Mouse (Mus musculus) heart, postnatal 0 days (tissue): ENCODE results near the gene Phlpp2.

ENCODE experiments used
- CTCF ChIP-seq: IDR thresholded peaks from 2 replicates; pipeline ENCODE4 v1.5.1; 2016; ENCODE audit warnings: antibody characterized with exemption, control low read depth, low read depth
- EP300 ChIP-seq: IDR thresholded peaks from 2 replicates; pipeline ENCODE4 v1.6.1; 2016; ENCODE audit warnings: antibody characterized with exemption, low read depth

DNA sequence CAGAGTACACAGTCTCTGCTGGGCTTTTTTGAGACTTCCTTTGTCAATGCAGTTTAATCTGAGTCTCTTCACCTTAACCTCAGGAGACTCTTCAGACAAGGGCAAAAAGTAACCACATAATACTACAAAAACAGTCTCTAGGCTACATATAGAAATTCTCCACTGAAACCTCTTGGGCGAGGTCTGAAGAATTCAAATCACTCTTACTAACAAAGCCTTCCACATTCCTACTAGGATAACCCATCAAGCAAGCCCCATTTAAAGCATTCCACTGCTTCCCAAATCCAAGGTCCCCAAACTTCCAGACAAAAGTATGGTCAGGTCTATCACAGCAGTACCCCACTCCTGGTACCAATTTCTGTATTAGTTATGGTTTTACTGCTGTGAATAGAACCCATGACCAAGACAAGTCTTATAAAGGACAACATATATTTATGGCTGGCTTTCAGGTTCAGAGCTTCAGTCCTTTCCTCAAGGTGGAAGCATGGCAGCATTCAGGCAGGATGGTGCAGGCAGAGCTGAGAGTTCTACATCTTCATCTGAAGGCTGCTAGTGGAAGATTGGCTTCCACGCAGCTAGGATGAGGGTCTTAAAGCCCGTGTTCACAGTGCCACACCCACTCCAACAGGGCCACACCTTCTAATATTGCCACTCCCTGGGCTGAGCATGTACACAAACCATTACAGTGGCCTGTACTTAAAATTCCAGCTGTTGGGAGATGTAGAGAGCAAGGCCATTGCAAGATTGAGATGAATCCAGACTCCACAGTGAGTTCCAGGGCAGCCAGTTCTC lies 22.6 kb downstream of the Phlpp2 start:
- TF ChIP-seq CTCF (no peak), EP300 (no peak)
